Mouse (Mus musculus) ES-E14 (cell line): ENCODE measurements at regions not wholly inside any gene's neighbourhood (a gene's known extent, or its start where the extent isn't known, plus 50 kb on each side); places are given as distances from the start of the nearest gene placed in this dataset.

ENCODE experiments used
- DNase-seq: peaks from one replicate; pipeline ENCODE4 v3.0.0-alpha.2; 2013; ENCODE audit warnings: low read depth, low spot score
- H3K27ac ChIP-seq: 2 replicates; pipeline ENCODE4 v1.5.1; 2012; ENCODE audit warnings: low read depth, mild to moderate bottlenecking, low read length, moderate library complexity, mixed read lengths; ENCODE audit not compliant: poor library complexity, insufficient read depth, severe bottlenecking
- H3K36me3 ChIP-seq: 2 replicates; pipeline ENCODE4 v1.6.1; 2012; ENCODE audit warnings: mild to moderate bottlenecking, low read length, moderate library complexity, mixed read lengths; ENCODE audit not compliant: control insufficient read depth, poor library complexity, insufficient read depth, severe bottlenecking
- H3K4me1 ChIP-seq, 2 experiments: fragments of 150-350 bp in 1 of 2; sonication (generic) in 1 of 2; 2 replicates each; pipeline ENCODE4 v1.6.1; 2012; ENCODE audit warnings: low read length in 2 of 2, mild to moderate bottlenecking in 1 of 2, mixed read lengths in 1 of 2; ENCODE audit not compliant: control insufficient read depth in 2 of 2, insufficient read depth in 2 of 2, poor library complexity in 1 of 2
- H3K4me3 ChIP-seq, 2 experiments: fragments of 150-350 bp in 1 of 2; sonication (generic) in 1 of 2; 2 replicates each; pipeline ENCODE4 v1.5.1; 2012; ENCODE audit warnings: low read length in 2 of 2, low read depth in 1 of 2, mild to moderate bottlenecking in 1 of 2, mixed read lengths in 1 of 2; ENCODE audit not compliant: insufficient read depth in 1 of 2, poor library complexity in 1 of 2, severe bottlenecking in 1 of 2
- H3K9ac ChIP-seq: 2 replicates; pipeline ENCODE4 v1.6.1; 2012; ENCODE audit warnings: low read depth, mild to moderate bottlenecking, low read length, mixed read lengths; ENCODE audit not compliant: poor library complexity, insufficient read depth, severe bottlenecking
- H3K9me3 ChIP-seq: fragments of 150-350 bp; sonication (generic); 2 replicates; pipeline ENCODE4 v1.6.1; 2012; ENCODE audit warnings: low read depth, mild to moderate bottlenecking, low read length; ENCODE audit not compliant: control insufficient read depth, insufficient read depth
- CHD2 ChIP-seq: IDR thresholded peaks from 2 replicates; pipeline ENCODE4 v1.6.1; 2014; ENCODE audit warnings: mild to moderate bottlenecking, low read depth, low read length, inconsistent platforms
- HCFC1 ChIP-seq: IDR thresholded peaks from 2 replicates; pipeline ENCODE4 v1.6.1; 2012; ENCODE audit warnings: low read length, inconsistent platforms, borderline replicate concordance; ENCODE audit not compliant: insufficient read depth
- MAFK ChIP-seq: IDR thresholded peaks from 2 replicates; pipeline ENCODE4 v1.6.1; 2014; ENCODE audit warnings: mild to moderate bottlenecking, low read depth, low read length, inconsistent platforms; ENCODE audit not compliant: insufficient read depth
- ZC3H11A ChIP-seq: IDR thresholded peaks from 2 replicates; pipeline ENCODE4 v1.6.1; 2012; ENCODE audit warnings: low read depth, mild to moderate bottlenecking, inconsistent platforms, low read length, borderline replicate concordance
- ZNF384 ChIP-seq: IDR thresholded peaks from 2 replicates; pipeline ENCODE4 v1.6.1; 2012; ENCODE audit warnings: low read depth, low read length, inconsistent platforms
- in situ Hi-C, 2 experiments: fragments of 600-800 bp; cut with MboI; formaldehyde crosslinking; loops; one replicate each; pipeline ENCODE4 v1.15.1; 2025; ENCODE audit warnings: low sequenced_read_pairs in 2 of 2, inconsistent platforms in 1 of 2; ENCODE audit not compliant: unreplicated experiment in 2 of 2

DNA sequence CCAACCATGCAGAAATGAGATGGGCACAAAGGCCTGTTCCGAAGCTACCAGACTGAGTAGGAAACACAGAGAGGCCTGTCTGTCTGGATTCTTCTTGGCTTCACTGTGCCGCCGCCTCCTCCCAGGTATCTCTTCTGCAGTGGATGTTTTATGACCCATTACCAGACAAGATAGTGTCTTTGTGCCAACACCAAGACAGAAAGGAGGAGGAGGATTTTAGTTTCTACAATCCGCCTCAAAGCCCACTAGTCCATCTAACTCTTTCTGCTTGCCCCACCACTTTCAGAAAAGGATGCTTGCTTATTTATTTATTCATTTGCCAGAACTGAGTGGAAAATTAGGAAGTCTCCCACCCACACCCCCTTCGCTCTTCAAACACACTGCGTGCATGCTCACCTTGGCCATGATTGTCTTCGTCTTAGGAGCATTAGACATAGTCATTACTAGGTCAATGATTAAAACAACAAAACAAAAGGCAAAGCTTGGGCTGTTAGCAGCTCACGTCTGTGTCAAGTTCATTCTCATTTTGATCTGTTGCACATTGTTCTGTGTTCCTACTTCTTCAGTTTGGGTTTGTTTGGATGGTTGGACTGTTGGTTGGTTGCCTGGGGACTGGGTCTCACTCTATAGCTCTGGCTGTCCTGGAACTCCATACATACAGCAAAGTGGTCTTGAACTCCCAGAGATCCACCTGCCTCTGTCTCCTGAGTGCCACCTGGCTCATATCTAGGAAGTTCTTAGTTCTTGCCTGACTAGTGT lies 61.7 kb upstream of the Cpm start:
- in situ Hi-C loops = no loop called here
- no peaks in the 10 kb centered on the region for H3K36me3 ChIP-seq
- H3K9me3 ChIP-seq = no peaks in the 10 kb centered on the region
- no peak overlapping the region for H3K27ac ChIP-seq
- H3K4me3 ChIP-seq = no peak overlapping the region
- DNase-seq = no peak
- no peak overlapping the region for H3K9ac ChIP-seq
- TF ChIP-seq ZC3H11A = no peak
- no peak for TF ChIP-seq CHD2
- no peak for TF ChIP-seq MAFK
- TF ChIP-seq ZNF384 = no peak
- no peak for TF ChIP-seq HCFC1
- H3K4me1 ChIP-seq = peaks cover 0 to 4% of the 10 kb centered on the region in 2 experiments; a peak in 1 of 4 replicates

DNA sequence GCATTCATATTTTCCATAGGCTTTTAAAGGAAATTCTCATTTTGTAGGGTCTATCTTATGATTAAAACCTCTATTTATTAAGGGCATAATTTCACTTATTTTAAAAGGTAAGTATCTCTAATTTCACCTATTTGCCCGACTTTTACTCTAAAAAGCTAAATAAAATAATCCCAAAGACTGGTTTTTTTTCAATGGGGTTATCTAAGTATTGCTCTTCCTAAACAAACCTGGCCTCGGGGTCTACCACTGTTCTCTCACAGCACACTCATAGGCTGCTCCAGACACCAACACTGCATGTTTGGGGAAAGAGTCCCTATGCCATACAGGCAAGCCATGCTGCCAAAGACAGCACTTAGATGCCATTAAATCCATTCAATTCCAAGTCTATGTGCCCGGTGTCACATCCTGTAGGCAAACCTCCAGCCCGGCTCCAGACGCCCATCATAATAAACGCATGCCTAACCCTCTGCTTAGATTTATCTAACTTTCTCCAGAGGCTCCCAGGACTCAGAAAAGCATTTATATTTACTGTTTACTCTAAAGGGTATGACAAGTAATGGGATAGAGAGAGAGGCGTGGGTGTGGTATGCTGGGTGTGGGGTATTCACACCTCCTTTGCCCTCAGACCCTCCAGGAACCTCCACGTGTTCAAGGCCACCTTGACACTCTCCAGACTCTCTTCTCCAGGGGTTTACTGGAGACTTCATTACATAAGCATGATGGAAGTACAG lies 62.5 kb upstream of the Cpm start:
- Histone ChIP-seq H3K27ac (no peak overlapping the region), H3K9me3 (no peaks in the 10 kb centered on the region), H3K4me1 (no peaks in the 10 kb centered on the region), H3K4me3 (no peak overlapping the region), H3K9ac (no peak overlapping the region), H3K36me3 (no peaks in the 10 kb centered on the region)
- no peak for DNase-seq
- in situ Hi-C loops = no loop called here
- no peak for TF ChIP-seq CHD2
- no peak for TF ChIP-seq HCFC1
- TF ChIP-seq MAFK = no peak
- no peak for TF ChIP-seq ZNF384

DNA sequence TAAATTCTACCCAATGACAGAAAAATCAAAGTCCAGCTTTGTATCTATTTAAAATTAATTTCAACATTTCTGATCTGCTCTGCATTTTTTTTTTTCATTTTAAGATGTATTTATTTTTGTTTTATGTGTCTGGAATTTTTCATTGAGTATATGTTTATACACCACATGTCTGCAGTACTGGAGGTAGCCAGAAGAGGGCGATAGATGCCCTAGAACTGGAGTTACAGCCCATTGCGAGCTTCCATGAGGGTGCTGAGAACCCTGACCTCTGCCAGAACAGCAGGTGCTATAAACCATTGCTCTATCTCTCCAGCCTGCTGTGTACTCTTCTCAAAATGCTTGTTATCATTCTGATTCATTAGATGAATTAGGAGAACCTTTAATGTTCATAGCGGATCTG lies 63.1 kb upstream of the Cpm start:
- Histone ChIP-seq H3K4me1 (no peaks in the 10 kb centered on the region), H3K4me3 (no peak overlapping the region), H3K27ac (no peak overlapping the region), H3K9me3 (no peaks in the 10 kb centered on the region), H3K9ac (no peak overlapping the region), H3K36me3 (no peaks in the 10 kb centered on the region)
- in situ Hi-C loops = no loop called here
- TF ChIP-seq CHD2 (no peak), ZC3H11A (no peak), MAFK (no peak), HCFC1 (no peak), ZNF384 (no peak)
- no peak for DNase-seq

DNA sequence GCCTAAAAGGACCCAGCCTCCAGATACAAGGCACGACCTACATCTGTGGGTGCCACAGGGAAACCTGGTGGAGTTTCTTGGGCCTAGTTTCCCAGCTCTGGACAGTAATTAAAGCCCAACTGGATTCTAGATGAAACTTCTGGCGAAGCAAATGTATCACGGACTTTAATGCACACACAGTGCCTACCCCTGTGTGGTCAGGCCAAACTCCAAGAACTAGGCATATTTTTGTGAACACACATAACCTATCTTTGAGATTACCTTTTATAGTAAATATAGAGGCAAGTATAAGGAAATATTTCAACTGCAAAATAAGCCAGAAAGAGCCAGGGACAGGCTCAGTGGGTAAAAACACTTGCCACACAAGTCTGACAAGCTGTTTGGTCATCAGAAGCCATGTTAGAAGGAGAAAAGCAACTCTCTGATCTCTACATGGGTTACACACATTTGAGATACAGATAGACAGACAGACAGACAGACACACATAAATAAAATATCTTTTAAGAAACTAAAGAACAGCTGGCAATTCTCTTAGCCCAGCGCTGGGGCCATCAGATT lies 63.7 kb upstream of the Cpm start:
- in situ Hi-C loops = no loop called here
- no peaks in the 10 kb centered on the region for H3K36me3 ChIP-seq

More for the DNA sequence above, 63.7 kb upstream of the Cpm start:
- Histone ChIP-seq H3K9ac (no peak overlapping the region), H3K9me3 (no peaks in the 10 kb centered on the region), H3K4me1 (no peaks in the 10 kb centered on the region), H3K27ac (no peak overlapping the region), H3K4me3 (no peak overlapping the region)
- no peak for DNase-seq
- TF ChIP-seq CHD2 = no peak
- TF ChIP-seq MAFK = no peak
- no peak for TF ChIP-seq HCFC1
- no peak for TF ChIP-seq ZNF384
- TF ChIP-seq ZC3H11A = no peak
